Mouse (Mus musculus) testis, adult 10 weeks (tissue): ENCODE data around the gene Mllt6. TPM values are rescaled to one million over a fixed set of nuclear protein-coding genes. Genes with fewer than 3 reads are reported as not detected.

Experiments
- polyA plus RNA-seq: library from polyadenylated mRNA; stranded (reverse); fragments of 350-450 nt; fragmentation: Illumina TruSeq; extraction: RNeasy Lipid Tissue Mini Kit (QIAGEN cat#74804); gene quantifications from one replicate; pipeline ENCODE4 v1.2.3, GENCODE M21; 2014; ENCODE audit warnings: low read depth, low replicate concordance

Mllt6 gene
- polyA plus RNA-seq, result 2.0 TPM

GRCm38 (mm10) chr11:97662893-97663527 lies at the start of gene Mllt6:
Mllt6 (plus strand) TSS chr11:97663414.

GRCm38 (mm10) chr11:97629576-97629975 lies 33.6 kb upstream of the Mllt6 start, which contains the start of gene Epop:
Epop (minus strand) TSS chr11:97629702.

GRCm38 (mm10) chr11:97685613-97686321 lies 22.6 kb downstream of the Mllt6 start, which contains the start of gene Cisd3:
Cisd3 (plus strand) TSS chr11:97685826.

GRCm38 (mm10) chr11:97700003-97700745 lies 37.0 kb downstream of the Mllt6 start, which contains the start of gene Pcgf2:
Pcgf2 (minus strand) TSS chr11:97700497.

GRCm38 (mm10) chr11:97703039-97703826 lies 40.0 kb downstream of the Mllt6 start, which contains the start of gene Psmb3:
Psmb3 (plus strand) TSS chr11:97703399.

Other genes with a start within 250 kb of the Mllt6 start
- gene Arhgap23, start 247.9 kb upstream of the Mllt6 start, polyA plus RNA-seq, result 4.0 TPM
- 3.6 TPM for gene 4933428G20Rik, start 163.1 kb upstream of the Mllt6 start, polyA plus RNA-seq
- 0.73 TPM for gene Srcin1, start 87.2 kb upstream of the Mllt6 start, polyA plus RNA-seq
- gene Epop, start 33.7 kb upstream of the Mllt6 start, polyA plus RNA-seq, result not detected
- gene Cisd3, start 22.4 kb downstream of the Mllt6 start, polyA plus RNA-seq, result 2.2 TPM
- gene Pcgf2, start 37.1 kb downstream of the Mllt6 start, polyA plus RNA-seq, result 0.76 TPM
- gene Psmb3, start 40.0 kb downstream of the Mllt6 start, polyA plus RNA-seq, result 7.3 TPM
- gene Pip4k2b, start 81.3 kb downstream of the Mllt6 start, polyA plus RNA-seq, result 1.6 TPM
- gene Cwc25, start 103.1 kb downstream of the Mllt6 start, polyA plus RNA-seq, result 8.3 TPM
- 13.8 TPM for gene 1700001P01Rik, start 112.5 kb downstream of the Mllt6 start, polyA plus RNA-seq
- gene Rpl23, start 119.0 kb downstream of the Mllt6 start, polyA plus RNA-seq, result 677 TPM
- 8.6 TPM for gene Lasp1, start 135.6 kb downstream of the Mllt6 start, polyA plus RNA-seq
- gene B230217C12Rik, start 177.4 kb downstream of the Mllt6 start, polyA plus RNA-seq, result 3.0 TPM
- gene Fbxo47, start 220.7 kb downstream of the Mllt6 start, polyA plus RNA-seq, result 34.0 TPM